Mouse (Mus musculus) bone marrow macrophage, adult 2 months (primary cell): ENCODE results near the gene Hmgb1. TPM values are rescaled to one million over a fixed set of nuclear protein-coding genes. Genes with fewer than 3 reads are reported as not detected.

Experiments
- H3K27ac ChIP-seq: 2 replicates; pipeline ENCODE4 v1.5.1; 2012; ENCODE audit warnings: low read depth, low read length; ENCODE audit not compliant: insufficient read depth
- H3K4me1 ChIP-seq: 2 replicates; pipeline ENCODE4 v1.6.1; 2012; ENCODE audit warnings: low read length; ENCODE audit not compliant: control insufficient read depth, insufficient read depth
- H3K4me3 ChIP-seq: 2 replicates; pipeline ENCODE4 v1.5.1; 2012; ENCODE audit warnings: mild to moderate bottlenecking, low read length, moderate library complexity; ENCODE audit not compliant: insufficient read depth
- CTCF ChIP-seq: IDR thresholded peaks from 2 replicates; pipeline ENCODE4 v1.5.1; 2012; ENCODE audit warnings: low read depth, mild to moderate bottlenecking, low read length, moderate library complexity
- POLR2A ChIP-seq: IDR thresholded peaks from 2 replicates; pipeline ENCODE4 v1.6.1; 2012; ENCODE audit warnings: mild to moderate bottlenecking, low read depth, low read length, borderline replicate concordance
- polyA plus RNA-seq: library from polyadenylated mRNA; stranded (reverse); fragments of >200 nt; gene quantifications from 2 replicates; pipeline ENCODE4 v1.2.4, GENCODE M21; 2012; ENCODE audit not compliant: missing spikeins, insufficient read depth, insufficient read length

Hmgb1 gene
- polyA plus RNA-seq, 1 experiment = 89.1 TPM

- TF ChIP-seq CTCF = no peak
- no peak for TF ChIP-seq POLR2A
- Histone ChIP-seq H3K4me3 (no peak overlapping the region), H3K27ac (no peak overlapping the region), H3K4me1 (no peaks in the 10 kb centered on the region)
These were observed 86.4 kb downstream of the Hmgb1 start for GRCm38 (mm10) chr5:149097841-149098240.

GRCm38 (mm10) chr5:149096284-149096683, 88.0 kb downstream of the Hmgb1 start:
- Histone ChIP-seq H3K27ac (no peak overlapping the region), H3K4me1 (no peaks in the 10 kb centered on the region), H3K4me3 (no peak overlapping the region)
- TF ChIP-seq POLR2A (no peak), CTCF (no peak)

GRCm38 (mm10) chr5:149092926-149093325, 91.4 kb downstream of the Hmgb1 start:
- no peak overlapping the region for H3K27ac ChIP-seq
- peaks cover 8% of the 10 kb centered on the region for H3K4me1 ChIP-seq
- H3K4me3 ChIP-seq = no peak overlapping the region
- no peak for TF ChIP-seq CTCF
- TF ChIP-seq POLR2A = no peak

- no peak for TF ChIP-seq POLR2A
- Histone ChIP-seq H3K4me1 (peaks cover 8% of the 10 kb centered on the region), H3K4me3 (no peak overlapping the region), H3K27ac (no peak overlapping the region)
These were observed 91.8 kb downstream of the Hmgb1 start for GRCm38 (mm10) chr5:149092526-149092925.

- no peak overlapping the region for H3K4me3 ChIP-seq
- no peak overlapping the region for H3K27ac ChIP-seq
- peaks cover 8% of the 10 kb centered on the region for H3K4me1 ChIP-seq
- no peak for TF ChIP-seq CTCF
- no peak for TF ChIP-seq POLR2A
These were observed 93.0 kb downstream of the Hmgb1 start for GRCm38 (mm10) chr5:149091256-149091655.

GRCm38 (mm10) chr5:149089860-149090259, 94.4 kb downstream of the Hmgb1 start:
- H3K4me3 ChIP-seq = no peak overlapping the region
- H3K27ac ChIP-seq = no peak overlapping the region
- peaks cover 8% of the 10 kb centered on the region for H3K4me1 ChIP-seq
- TF ChIP-seq CTCF (no peak), POLR2A (no peak)

GRCm38 (mm10) chr5:149089456-149089855, 94.8 kb downstream of the Hmgb1 start:
- Histone ChIP-seq H3K4me3 (no peak overlapping the region), H3K4me1 (peaks cover 8% of the 10 kb centered on the region), H3K27ac (no peak overlapping the region)
- TF ChIP-seq CTCF (no peak), POLR2A (no peak)

- Histone ChIP-seq H3K4me1 (peaks cover 8% of the 10 kb centered on the region), H3K27ac (no peak overlapping the region), H3K4me3 (no peak overlapping the region)
- TF ChIP-seq POLR2A (no peak), CTCF (no peak)
These were observed 95.4 kb downstream of the Hmgb1 start for GRCm38 (mm10) chr5:149088891-149089290.

- H3K27ac ChIP-seq = no peak overlapping the region
- peaks cover 8% of the 10 kb centered on the region for H3K4me1 ChIP-seq
- H3K4me3 ChIP-seq = no peak overlapping the region
- TF ChIP-seq CTCF = 0 out of 2 replicates have a peak, but pooled peaks have one; percentile 12
- TF ChIP-seq POLR2A = no peak
These were observed 96.1 kb downstream of the Hmgb1 start for GRCm38 (mm10) chr5:149088149-149088548.

- Histone ChIP-seq H3K4me1 (peaks cover 8% of the 10 kb centered on the region), H3K27ac (no peak overlapping the region), H3K4me3 (no peak overlapping the region)
- TF ChIP-seq CTCF = no peak
- TF ChIP-seq POLR2A = no peak
These were observed 97.7 kb downstream of the Hmgb1 start for GRCm38 (mm10) chr5:149086382-149087244.

- TF ChIP-seq CTCF (no peak), POLR2A (no peak)
- H3K27ac ChIP-seq = no peak overlapping the region
These were observed 103.8 kb downstream of the Hmgb1 start for GRCm38 (mm10) chr5:149080466-149080865.

GRCm38 (mm10) chr5:149079758-149080150, 104.5 kb downstream of the Hmgb1 start:
- TF ChIP-seq POLR2A (no peak), CTCF (no peak)
- no peaks in the 10 kb centered on the region for H3K4me1 ChIP-seq
- no peak overlapping the region for H3K27ac ChIP-seq
- no peak overlapping the region for H3K4me3 ChIP-seq

More at GRCm38 (mm10) chr5:149080466-149080865, 103.8 kb downstream of the Hmgb1 start:
- Histone ChIP-seq H3K4me3 (no peak overlapping the region), H3K4me1 (no peaks in the 10 kb centered on the region)
